11 mouse cellular contexts compared by ENCODE assay signal in genomic region chr10:66953248-66953975, GRCm38 (mm10).
DNase-seq lines count a peak whose midpoint lies in the region; ATAC-seq and TF ChIP-seq lines count a peak whose summit lies in the region.
"Had no signal": no experiment of that assay in that cellular context is flagged by ENCODE, and none has a peak within 500 bp of the region (broad histone marks: within the 10 kb centered on the region; RNA-seq: fewer than 3 reads in every experiment).

No protein-coding gene starts in this region.

- H3K27ac ChIP-seq in midbrain, embryonic 16.5 days (ENCODE audit: low read length): peak overlapping the region; percentile 25; the same call in 1 of the 2 replicates
- H3K27ac ChIP-seq in midbrain, embryonic 13.5 days: no peak overlapping the region
- H3K27ac ChIP-seq in embryonic facial prominence, embryonic 15.5 days (replicated peaks): no peak overlapping the region
- H3K27ac ChIP-seq in gastrocnemius, adult 2 months: no peak overlapping the region; the same call in 1 of the 2 replicates
- H3K27ac ChIP-seq: forebrain, embryonic 15.5 days; liver, embryonic 12.5 days had no signal

- DNase-seq in frontal cortex, postnatal 14 days (ENCODE audit: low spot score in 2 of 2): no peak
- peak; percentile 39 for DNase-seq in thymus, postnatal 14 days
- no peak for DNase-seq in frontal cortex, postnatal 25 days (ENCODE audit: low spot score in 2 of 2)
- DNase-seq in gastrocnemius, adult 2 months: no peak
- DNase-seq: cerebellum, postnatal 36 days had no signal

- H3K4me2 ChIP-seq in midbrain, embryonic 16.5 days (ENCODE audit: low read length): no peak overlapping the region
- no peak overlapping the region for H3K4me2 ChIP-seq in midbrain, embryonic 13.5 days (replicated peaks)
- H3K4me2 ChIP-seq in embryonic facial prominence, embryonic 15.5 days (replicated peaks): peak overlapping the region; percentile 8; the same call in 1 of the 2 replicates
- H3K4me2 ChIP-seq: forebrain, embryonic 15.5 days; liver, embryonic 12.5 days had no signal

- ATAC-seq in frontal cortex, adult (ENCODE audit: low TSS enrichment): 0 out of 2 replicates have a peak, but pooled peaks have one; percentile 20
- peak; percentile 20; the same call in 1 of the 2 replicates for ATAC-seq in midbrain, embryonic 16.5 days
- no peak for ATAC-seq in midbrain, embryonic 13.5 days
- ATAC-seq in embryonic facial prominence, embryonic 15.5 days (ENCODE audit: insufficient number of reproducible peaks, low FRiP score, low TSS enrichment, low read depth): no peak
- ATAC-seq: forebrain, embryonic 15.5 days; liver, embryonic 12.5 days had no signal

- no peak overlapping the region for H3K4me3 ChIP-seq in midbrain, embryonic 16.5 days (ENCODE audit: low read depth, low read length)
- no peak overlapping the region for H3K4me3 ChIP-seq in midbrain, embryonic 13.5 days (replicated peaks)
- no peak overlapping the region for H3K4me3 ChIP-seq in embryonic facial prominence, embryonic 15.5 days (replicated peaks)
- no peak overlapping the region for H3K4me3 ChIP-seq in gastrocnemius, adult 2 months
- H3K4me3 ChIP-seq: forebrain, embryonic 15.5 days; liver, embryonic 12.5 days had no signal

- TF ChIP-seq CTCF in gastrocnemius, adult 2 months (IDR thresholded peaks at IDR 0.05): no peak

- H3K27me3 ChIP-seq in midbrain, embryonic 16.5 days (ENCODE audit: control insufficient read depth, insufficient read depth, low read depth, low read length): no peaks in the 10 kb centered on the region
- H3K27me3 ChIP-seq in midbrain, embryonic 13.5 days: no peaks in the 10 kb centered on the region
- H3K27me3 ChIP-seq in embryonic facial prominence, embryonic 15.5 days: no peaks in the 10 kb centered on the region
- H3K27me3 ChIP-seq: forebrain, embryonic 15.5 days; liver, embryonic 12.5 days had no signal

- no peaks in the 10 kb centered on the region for H3K9me3 ChIP-seq in midbrain, embryonic 16.5 days (replicated peaks; ENCODE audit: control insufficient read depth, low read length, poor library complexity, severe bottlenecking)
- H3K9me3 ChIP-seq in midbrain, embryonic 13.5 days: no peaks in the 10 kb centered on the region
- no peaks in the 10 kb centered on the region for H3K9me3 ChIP-seq in embryonic facial prominence, embryonic 15.5 days (replicated peaks)
- H3K9me3 ChIP-seq: forebrain, embryonic 15.5 days; liver, embryonic 12.5 days had no signal

- WGBS in midbrain, embryonic 16.5 days: 63% methylated on average over 10 of the region's 10 CpGs
- 75% methylated on average over 10 of the region's 10 CpGs for WGBS in midbrain, embryonic 13.5 days
- WGBS in embryonic facial prominence, embryonic 15.5 days: 40% methylated on average over 10 of the region's 10 CpGs

- no peak overlapping the region for H3K9ac ChIP-seq in midbrain, embryonic 16.5 days (ENCODE audit: low read depth, low read length)
- no peak overlapping the region for H3K9ac ChIP-seq in midbrain, embryonic 13.5 days (replicated peaks)
- no peak overlapping the region for H3K9ac ChIP-seq in embryonic facial prominence, embryonic 15.5 days
- H3K9ac ChIP-seq: forebrain, embryonic 15.5 days; liver, embryonic 12.5 days had no signal

- H3K36me3 ChIP-seq in midbrain, embryonic 16.5 days (ENCODE audit: control insufficient read depth, insufficient read depth, low read length): no peaks in the 10 kb centered on the region
- no peaks in the 10 kb centered on the region for H3K36me3 ChIP-seq in midbrain, embryonic 13.5 days
- no peaks in the 10 kb centered on the region for H3K36me3 ChIP-seq in embryonic facial prominence, embryonic 15.5 days
- H3K36me3 ChIP-seq: forebrain, embryonic 15.5 days; liver, embryonic 12.5 days had no signal

- peaks cover 5% of the 10 kb centered on the region for H3K4me1 ChIP-seq in midbrain, embryonic 16.5 days (ENCODE audit: control insufficient read depth, insufficient read depth, low read length)
- peaks cover 11% of the 10 kb centered on the region for H3K4me1 ChIP-seq in midbrain, embryonic 13.5 days (replicated peaks)
- H3K4me1 ChIP-seq in embryonic facial prominence, embryonic 15.5 days: 0 out of 2 replicates have a peak, but pooled peaks cover 11% of the 10 kb centered on the region
- H3K4me1 ChIP-seq: forebrain, embryonic 15.5 days; liver, embryonic 12.5 days had no signal

- intact Hi-C loops in gastrocnemius, adult 2 months (cut with DNase I): no loop called here

Comparison
In these comparisons a context has a peak if more than half of its experiments do, and no peak if none do; other contexts are left out.
1. ATAC-seq: peak in frontal cortex, adult (single experiment) and midbrain, embryonic 16.5 days (single experiment); none in midbrain, embryonic 13.5 days (single experiment) and embryonic facial prominence, embryonic 15.5 days (single experiment).